Mouse (Mus musculus) testis, adult 2 months (tissue): ENCODE measurements at regions not wholly inside any gene's neighbourhood (a gene's known extent, or its start where the extent isn't known, plus 50 kb on each side); places are given as distances from the start of the nearest gene placed in this dataset.

Experiments
- H3K27ac ChIP-seq: fragments of 200-500 bp; 2 replicates; pipeline ENCODE4 v1.5.1; 2012; ENCODE audit warnings: low read depth, low read length; ENCODE audit not compliant: control insufficient read depth, insufficient read depth
- H3K27me3 ChIP-seq: fragments of 200-500 bp; 2 replicates; pipeline ENCODE4 v1.6.1; 2012; ENCODE audit warnings: mild to moderate bottlenecking, low read length, moderate library complexity; ENCODE audit not compliant: control insufficient read depth, insufficient read depth
- H3K36me3 ChIP-seq: fragments of 200-500 bp; 2 replicates; pipeline ENCODE4 v1.6.1; 2012; ENCODE audit warnings: mild to moderate bottlenecking, low read length; ENCODE audit not compliant: control insufficient read depth, insufficient read depth
- H3K4me1 ChIP-seq: fragments of 200-500 bp; 2 replicates; pipeline ENCODE4 v1.6.1; 2012; ENCODE audit warnings: low read length; ENCODE audit not compliant: control insufficient read depth, insufficient read depth
- H3K4me3 ChIP-seq: fragments of 200-500 bp; 2 replicates; pipeline ENCODE4 v1.5.1; 2012; ENCODE audit warnings: low read depth, mild to moderate bottlenecking, low read length, moderate library complexity, mixed read lengths; ENCODE audit not compliant: control insufficient read depth
- CTCF ChIP-seq: fragments of 200-500 bp; IDR thresholded peaks from 2 replicates; pipeline ENCODE4 v1.5.1; 2012; ENCODE audit warnings: low read depth, mild to moderate bottlenecking, inconsistent platforms, low read length, moderate library complexity; ENCODE audit not compliant: control insufficient read depth, insufficient read depth, insufficient replicate concordance
- POLR2A ChIP-seq: fragments of 200-500 bp; IDR thresholded peaks from 2 replicates; pipeline ENCODE4 v1.6.1; 2012; ENCODE audit warnings: low read depth, mild to moderate bottlenecking, inconsistent platforms, low read length, moderate library complexity; ENCODE audit not compliant: control insufficient read depth

GRCm38 (mm10) chr1:41918394-41919262 lies 776.9 kb upstream of the Pou3f3 start:
- Histone ChIP-seq H3K4me1 (no peaks in the 10 kb centered on the region), H3K27me3 (no peaks in the 10 kb centered on the region), H3K27ac (no peak overlapping the region), H3K4me3 (no peak overlapping the region), H3K36me3 (no peaks in the 10 kb centered on the region)
- no peak for TF ChIP-seq POLR2A
- no peak for TF ChIP-seq CTCF

GRCm38 (mm10) chr1:41933777-41934176 lies 761.8 kb upstream of the Pou3f3 start:
- no peaks in the 10 kb centered on the region for H3K4me1 ChIP-seq
- TF ChIP-seq POLR2A (no peak), CTCF (no peak)
- H3K27ac ChIP-seq, result no peak overlapping the region
- H3K4me3 ChIP-seq, result no peak overlapping the region
- H3K27me3 ChIP-seq, result no peaks in the 10 kb centered on the region
- H3K36me3 ChIP-seq, result no peaks in the 10 kb centered on the region

- H3K36me3 ChIP-seq, result no peaks in the 10 kb centered on the region
- TF ChIP-seq CTCF (no peak), POLR2A (no peak)
- H3K4me3 ChIP-seq, result no peak overlapping the region
- no peaks in the 10 kb centered on the region for H3K4me1 ChIP-seq
- H3K27me3 ChIP-seq, result no peaks in the 10 kb centered on the region
- H3K27ac ChIP-seq, result no peak overlapping the region
Measured at GRCm38 (mm10) chr1:41935912-41936478, 759.6 kb upstream of the Pou3f3 start.

- no peak overlapping the region for H3K27ac ChIP-seq
- H3K27me3 ChIP-seq, result no peaks in the 10 kb centered on the region
- H3K36me3 ChIP-seq, result no peaks in the 10 kb centered on the region
- H3K4me3 ChIP-seq, result no peak overlapping the region
- TF ChIP-seq CTCF, result no peak
- no peak for TF ChIP-seq POLR2A
- H3K4me1 ChIP-seq, result no peaks in the 10 kb centered on the region
Measured at GRCm38 (mm10) chr1:41960982-41961381, 734.6 kb upstream of the Pou3f3 start.

GRCm38 (mm10) chr1:41981545-41981944 lies 714.0 kb upstream of the Pou3f3 start:
- no peak for TF ChIP-seq CTCF
- no peak for TF ChIP-seq POLR2A
- H3K27ac ChIP-seq, result no peak overlapping the region
- no peak overlapping the region for H3K4me3 ChIP-seq
- H3K4me1 ChIP-seq, result no peaks in the 10 kb centered on the region
- H3K36me3 ChIP-seq, result no peaks in the 10 kb centered on the region
- no peaks in the 10 kb centered on the region for H3K27me3 ChIP-seq

GRCm38 (mm10) chr1:42006235-42006634 lies 689.3 kb upstream of the Pou3f3 start:
- Histone ChIP-seq H3K4me3 (no peak overlapping the region), H3K27ac (no peak overlapping the region), H3K4me1 (no peaks in the 10 kb centered on the region), H3K27me3 (no peaks in the 10 kb centered on the region), H3K36me3 (no peaks in the 10 kb centered on the region)
- TF ChIP-seq POLR2A (no peak), CTCF (no peak)

- H3K4me3 ChIP-seq, result no peak overlapping the region
- no peak overlapping the region for H3K27ac ChIP-seq
- no peak for TF ChIP-seq CTCF
- no peak for TF ChIP-seq POLR2A
- no peaks in the 10 kb centered on the region for H3K4me1 ChIP-seq
- H3K36me3 ChIP-seq, result no peaks in the 10 kb centered on the region
- H3K27me3 ChIP-seq, result no peaks in the 10 kb centered on the region
Measured at GRCm38 (mm10) chr1:42008046-42008445, 687.5 kb upstream of the Pou3f3 start.
